Mouse (Mus musculus) cortical plate, adult 2 months (tissue): ENCODE results near the gene Mfsd2b. TPM values are rescaled to one million over a fixed set of nuclear protein-coding genes. Genes with fewer than 3 reads are reported as not detected.
"Not testable (repeated sequence)": the region's sequence is repeated elsewhere in the genome, so short reads cannot be mapped to it uniquely, and the experiment has no call there.

Source experiments
- H3K27ac ChIP-seq: fragments of 200-500 bp; 2 replicates; pipeline ENCODE4 v1.5.1; 2012; ENCODE audit warnings: low read length, control low read depth, inconsistent platforms; ENCODE audit not compliant: insufficient read depth
- H3K4me1 ChIP-seq: fragments of 200-500 bp; 2 replicates; pipeline ENCODE4 v1.6.1; 2011; ENCODE audit warnings: low read length; ENCODE audit not compliant: control insufficient read depth, insufficient read depth
- H3K4me3 ChIP-seq: fragments of 200-500 bp; 2 replicates; pipeline ENCODE4 v1.5.1; 2011; ENCODE audit warnings: mild to moderate bottlenecking, low read length, control low read depth; ENCODE audit not compliant: insufficient read depth
- CTCF ChIP-seq: fragments of 200-500 bp; IDR thresholded peaks from 2 replicates; pipeline ENCODE4 v1.5.1; 2011; ENCODE audit warnings: mild to moderate bottlenecking, control low read depth, low read length; ENCODE audit not compliant: insufficient read depth; ENCODE audit errors: extremely low read depth
- POLR2A ChIP-seq: fragments of 200-500 bp; IDR thresholded peaks from 2 replicates; pipeline ENCODE4 v1.6.1; 2011; ENCODE audit warnings: mild to moderate bottlenecking, low read length, control low read depth; ENCODE audit not compliant: insufficient read depth; ENCODE audit errors: extremely low read depth
- polyA plus RNA-seq: library from polyadenylated mRNA; depleted of rRNA; stranded (reverse); fragments of >200 nt; gene quantifications from 2 replicates; pipeline ENCODE4 v1.2.3, GENCODE M21; 2012; rRNA removed

The Mfsd2b gene
- polyA plus RNA-seq: 1.5 TPM in 2 replicates

DNA sequence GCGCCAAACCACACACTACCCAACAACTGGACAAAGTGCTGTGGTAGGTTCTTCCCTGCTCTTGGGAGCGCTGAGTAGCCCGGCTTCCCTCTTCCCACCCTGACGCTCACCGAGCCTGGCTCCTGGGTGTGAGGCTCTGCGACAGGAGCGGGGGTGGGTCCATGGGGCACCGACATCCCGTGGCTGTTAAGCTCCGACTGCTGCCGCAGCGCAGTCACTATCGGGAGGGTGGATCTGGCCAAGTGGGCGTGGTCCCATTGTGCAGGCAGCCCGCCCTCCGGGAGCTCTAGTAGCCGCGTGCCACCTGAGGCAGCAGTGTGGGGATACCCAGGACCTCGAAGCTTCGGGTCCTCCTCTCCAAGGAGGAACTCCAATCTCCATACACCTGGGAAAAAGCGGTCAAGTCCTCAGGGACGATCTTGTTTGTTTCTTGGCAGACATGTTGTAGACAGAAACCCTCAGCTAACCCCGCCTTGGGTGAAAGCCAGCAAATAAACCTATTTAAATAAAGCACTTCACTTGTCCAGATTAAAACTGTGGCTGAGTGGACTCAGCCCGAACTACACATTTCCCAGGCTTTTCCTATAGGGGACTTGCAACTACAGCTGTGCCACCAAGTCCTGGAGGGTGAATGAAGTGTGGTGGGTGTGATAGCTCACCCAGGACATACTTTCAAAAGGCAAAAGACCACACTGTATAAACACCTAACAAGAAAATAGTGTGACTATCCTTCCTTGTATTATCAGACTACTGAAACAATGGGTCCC lies at the start of gene Mfsd2b:
Gene Mfsd2b, minus strand, starts transcription at position 199 of the 767 bp plus-strand sequence.
- Histone ChIP-seq H3K4me1 (0 out of 2 replicates have a peak, but pooled peaks cover 2% of the 10 kb centered on the region), H3K27ac (no peak within 1 kb of the TSS), H3K4me3 (no peak within 1 kb of the TSS)
- TF ChIP-seq POLR2A (no peak), CTCF (no peak)

DNA sequence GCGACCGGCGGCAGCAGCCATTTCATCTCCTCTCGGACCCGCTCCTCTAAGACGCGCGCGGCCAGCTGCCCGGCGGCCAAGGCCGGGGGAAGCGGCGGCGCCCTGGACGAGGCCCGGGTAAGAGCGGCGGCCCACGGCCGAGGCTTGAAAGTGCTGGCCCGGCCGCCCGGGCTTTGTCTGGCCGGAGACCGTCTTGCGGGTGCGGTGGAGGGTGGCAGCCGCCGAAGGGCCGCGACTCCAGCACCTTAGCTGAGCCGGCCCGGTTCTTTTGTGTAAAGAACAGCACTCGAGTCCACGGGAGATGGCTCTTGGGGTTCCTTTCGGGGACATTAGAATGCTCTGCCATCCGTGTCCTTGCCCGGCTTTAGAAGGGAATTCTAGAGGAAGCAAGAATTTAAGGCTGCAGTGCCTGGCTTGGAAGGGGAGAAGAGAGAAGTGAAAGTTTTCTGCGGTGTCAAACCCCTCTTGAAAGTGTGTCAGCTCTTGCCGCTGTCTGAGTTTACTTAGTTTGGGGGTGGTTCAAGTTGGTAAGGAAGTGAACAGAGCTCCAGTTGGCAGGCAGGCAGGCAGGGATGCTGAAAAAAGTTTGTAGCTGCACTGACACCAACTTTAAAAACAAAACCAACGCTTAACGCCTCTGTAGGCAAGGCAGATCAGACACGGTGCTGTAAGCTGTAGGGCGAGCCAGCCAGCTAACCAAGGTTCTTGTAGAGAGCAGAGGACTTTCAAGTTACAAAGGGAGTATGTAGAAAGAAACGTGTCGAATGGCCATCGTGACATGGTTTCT lies 43.8 kb upstream of the Mfsd2b start:
- TF ChIP-seq CTCF (no peak), POLR2A (no peak)
- Histone ChIP-seq H3K4me1 (0 out of 2 replicates have a peak, but pooled peaks cover 1% of the 10 kb centered on the region), H3K4me3 (peak overlapping the region; percentile 55), H3K27ac (peak overlapping the region; percentile 96)

DNA sequence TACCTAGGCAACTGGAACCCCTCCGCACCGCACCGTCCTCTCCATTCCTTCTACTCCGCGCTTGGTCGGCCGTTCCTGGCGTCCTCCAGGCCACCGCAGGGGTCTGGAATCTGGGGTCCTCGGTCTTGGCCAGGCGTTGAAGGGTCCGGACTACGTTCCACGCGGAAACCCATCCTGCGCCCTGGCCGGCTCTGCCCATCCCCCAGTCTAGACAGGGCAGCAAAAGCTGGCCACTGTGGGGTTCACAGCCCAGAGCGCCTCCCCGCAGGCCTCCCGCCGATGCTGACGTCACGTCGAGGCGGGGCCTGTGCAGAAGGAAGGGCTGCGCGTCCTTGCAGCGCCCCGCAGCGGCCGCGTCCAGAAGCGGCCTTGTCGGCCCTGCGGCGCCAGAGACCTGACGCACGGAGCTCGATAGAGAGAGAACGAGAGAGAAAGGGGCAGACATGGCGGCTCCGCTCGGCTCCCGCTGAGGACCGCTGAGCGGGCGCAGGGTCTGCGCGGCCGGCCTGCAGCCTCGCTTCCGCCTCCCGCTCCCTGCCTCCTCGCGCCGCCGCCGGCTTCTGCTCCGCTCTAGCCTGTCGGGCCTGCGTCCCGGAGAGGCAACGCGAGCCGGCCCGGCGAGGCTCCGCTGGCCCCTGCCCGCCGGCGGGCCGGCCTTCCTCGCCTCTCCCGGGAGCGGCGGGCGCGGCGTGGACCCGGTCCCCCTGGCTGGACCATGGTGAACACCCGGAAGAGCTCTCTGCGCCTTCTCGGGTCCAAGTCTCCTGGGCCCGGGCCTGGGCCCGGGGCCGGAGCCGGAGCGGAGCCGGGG lies 43.0 kb upstream of the Mfsd2b start, which contains the start of gene Atad2b:
Gene Atad2b, plus strand, starts transcription at position 360 of the 811 bp plus-strand sequence.
- 0 out of 2 replicates have a peak, but pooled peaks cover 1% of the 10 kb centered on the region for H3K4me1 ChIP-seq
- peak within 1 kb of the TSS; percentile 55 for H3K4me3 ChIP-seq
- peak; percentile 62 for TF ChIP-seq CTCF
- TF ChIP-seq POLR2A: peak; percentile 96
- H3K27ac ChIP-seq: peak within 1 kb of the TSS; percentile 96

DNA sequence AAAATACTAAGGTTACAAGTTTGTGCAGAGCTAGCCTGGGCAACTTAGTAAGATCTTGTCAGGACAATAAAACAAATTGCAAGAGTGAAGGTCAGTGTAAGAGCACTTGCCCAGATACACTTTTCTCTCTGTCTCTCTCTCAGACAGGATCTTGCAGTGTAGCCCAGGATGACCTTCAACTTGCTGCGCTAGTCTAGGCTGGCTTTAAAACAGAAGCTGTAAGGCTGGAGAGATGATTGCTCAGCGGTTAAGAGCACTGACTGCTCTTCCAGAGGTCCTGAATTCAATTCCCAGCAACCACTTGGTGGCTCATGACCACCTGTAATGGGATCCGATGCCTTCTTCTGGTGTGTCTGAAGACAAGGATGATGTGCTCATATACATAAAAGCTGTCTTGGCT lies 40.8 kb upstream of the Mfsd2b start:
- Histone ChIP-seq H3K4me1 (0 out of 2 replicates have a peak, but pooled peaks cover 1% of the 10 kb centered on the region), H3K4me3 (no peak overlapping the region), H3K27ac (no peak overlapping the region)
- no peak for TF ChIP-seq POLR2A
- no peak for TF ChIP-seq CTCF

DNA sequence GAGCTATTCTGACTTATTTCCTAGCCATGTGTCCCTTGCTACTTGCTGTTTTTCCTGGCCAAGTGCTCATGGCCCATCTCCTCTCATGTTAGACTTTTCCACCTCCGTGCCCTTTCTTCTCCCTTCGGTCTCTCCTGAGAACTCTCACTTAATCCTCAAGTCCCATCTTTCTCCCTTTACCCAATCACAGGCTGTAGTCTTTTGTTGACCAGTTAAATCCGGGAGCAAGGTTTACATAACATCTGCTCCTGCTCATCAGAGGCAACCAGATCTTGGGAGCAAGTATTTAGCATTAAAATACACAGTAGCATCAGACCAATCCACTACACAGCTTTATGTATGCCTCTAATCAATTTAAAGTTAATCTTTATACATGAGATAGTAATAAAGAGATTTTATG lies 40.3 kb upstream of the Mfsd2b start:
- TF ChIP-seq CTCF: no peak
- TF ChIP-seq POLR2A: no peak
- no peak overlapping the region for H3K27ac ChIP-seq
- H3K4me1 ChIP-seq: 0 out of 2 replicates have a peak, but pooled peaks cover 1% of the 10 kb centered on the region
- H3K4me3 ChIP-seq: no peak overlapping the region

DNA sequence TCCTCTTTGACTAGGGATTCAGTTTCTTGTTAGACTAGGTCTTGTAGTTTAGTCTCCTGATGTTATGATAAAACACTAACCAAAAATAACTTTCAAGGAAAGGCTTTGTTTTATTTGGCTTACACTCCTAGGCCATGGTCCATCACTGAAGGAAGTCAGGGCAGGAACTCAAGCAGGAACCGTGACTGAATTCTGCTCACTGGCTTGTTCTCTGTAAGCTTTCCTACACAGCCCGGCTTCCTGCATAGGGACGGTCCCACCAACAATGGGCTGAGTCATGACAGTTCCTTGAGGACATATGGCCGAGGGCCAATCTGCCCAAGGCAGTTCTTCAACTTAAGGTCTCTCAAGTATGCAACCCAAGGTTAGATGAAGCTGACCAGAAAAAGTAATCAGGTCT lies 37.6 kb upstream of the Mfsd2b start:
- no peak for TF ChIP-seq POLR2A
- TF ChIP-seq CTCF: no peak
- H3K4me3 ChIP-seq: no peak overlapping the region
- H3K27ac ChIP-seq: no peak overlapping the region
- H3K4me1 ChIP-seq: no peaks in the 10 kb centered on the region

DNA sequence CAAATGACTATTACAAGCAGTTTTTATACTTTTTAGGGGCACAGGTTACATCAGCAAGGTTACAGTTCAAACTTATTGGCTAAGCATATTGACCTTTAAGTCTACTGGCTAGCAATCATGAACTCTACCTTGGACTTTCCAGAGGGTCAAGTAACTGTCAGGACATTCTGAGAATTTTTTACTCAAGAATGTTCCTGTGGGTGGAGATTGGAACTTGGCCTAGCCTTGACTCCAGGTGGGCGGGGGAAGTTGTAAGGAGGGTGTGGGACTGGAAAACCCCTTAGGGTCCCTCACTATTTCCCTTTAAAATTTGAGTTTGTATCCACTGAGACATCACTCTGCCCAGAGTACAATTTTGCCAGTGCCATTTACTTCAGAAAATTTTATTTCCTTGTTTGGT lies 36.3 kb upstream of the Mfsd2b start:
- not testable (repeated sequence) for H3K4me3 ChIP-seq, H3K4me1 ChIP-seq, H3K27ac ChIP-seq

DNA sequence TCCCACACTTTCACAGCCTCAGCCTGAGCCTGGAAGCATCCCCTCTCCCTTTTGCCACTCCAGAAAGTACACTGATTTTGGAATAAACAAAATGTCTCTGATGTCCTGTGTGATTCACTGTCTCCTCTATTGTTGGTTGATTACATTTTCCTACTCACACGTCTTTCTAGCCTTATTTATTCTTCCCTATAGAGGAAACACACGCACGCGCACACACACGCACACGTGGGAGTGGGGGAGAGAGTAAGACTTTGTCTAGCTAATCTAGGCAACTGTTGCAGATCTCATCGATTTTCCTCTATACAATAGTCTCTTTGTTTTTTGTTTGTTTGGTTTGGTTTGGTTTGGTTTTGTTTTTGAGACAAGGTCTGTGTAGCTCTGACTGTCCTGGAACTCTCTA lies 34.2 kb upstream of the Mfsd2b start:
- Histone ChIP-seq H3K27ac (no peak overlapping the region), H3K4me3 (no peak overlapping the region; the same call in 1 of the 2 replicates)
- no peak for TF ChIP-seq POLR2A
- no peak for TF ChIP-seq CTCF

More for the DNA sequence above, 34.2 kb upstream of the Mfsd2b start:
- H3K4me1 ChIP-seq: no peaks in the 10 kb centered on the region; the same call in 1 of the 2 replicates
